ENCODE assay signal across 8 mouse cellular contexts in genomic region chr4:141020220-141020619, GRCm38 (mm10). TPM values are rescaled to one million over a fixed set of nuclear protein-coding genes. Genes with fewer than 3 reads are reported as not detected.
DNase-seq lines count a peak whose midpoint lies in the region; ATAC-seq and TF ChIP-seq lines count a peak whose summit lies in the region.

No protein-coding gene starts in this region.

- no peak overlapping the region for H3K9ac ChIP-seq in midbrain, postnatal 0 days (replicated peaks; ENCODE audit: low read length, poor library complexity, severe bottlenecking)
- peak overlapping the region; percentile 47; the same call in 1 of the 2 replicates for H3K9ac ChIP-seq in limb, embryonic 14.5 days (ENCODE audit: low read depth, low read length, severe bottlenecking)

- no peak overlapping the region for H3K4me2 ChIP-seq in midbrain, postnatal 0 days (ENCODE audit: low read depth, low read length, poor library complexity, severe bottlenecking)
- peak overlapping the region; percentile 37; the same call in 1 of the 2 replicates for H3K4me2 ChIP-seq in limb, embryonic 14.5 days (replicated peaks; ENCODE audit: low read depth, low read length, severe bottlenecking)

- DNase-seq in cerebellum, adult 9-11 months = peak; percentile 32
- no peak for DNase-seq in cerebellum, postnatal 14 days
- no peak for DNase-seq in midbrain, embryonic 10.5 days (ENCODE audit: low spot score)
- DNase-seq in midbrain, postnatal 0 days (ENCODE audit: low spot score) = no peak
- DNase-seq in limb, embryonic 14.5 days (ENCODE audit: low spot score) = no peak
- DNase-seq in layer of hippocampus, adult 9-11 months = no peak
- no peak for DNase-seq in spleen, adult 18-20 months
- no peak for DNase-seq in left cerebral cortex, postnatal 14 days (ENCODE audit: low spot score in 2 of 2)

- H3K4me1 ChIP-seq in midbrain, embryonic 10.5 days = peaks cover 38% of the 10 kb centered on the region
- H3K4me1 ChIP-seq in midbrain, postnatal 0 days (ENCODE audit: insufficient read depth, low read length) = 0 out of 2 replicates have a peak, but pooled peaks cover 7% of the 10 kb centered on the region
- H3K4me1 ChIP-seq in limb, embryonic 14.5 days (ENCODE audit: control insufficient read depth, insufficient read depth, low read length) = peaks cover 25% of the 10 kb centered on the region

- no peak for TF ChIP-seq CTCF in midbrain, postnatal 0 days (IDR thresholded peaks at IDR 0.05)

- intact Hi-C loops in left cerebral cortex, postnatal 14 days (cut with DNase I) = no loop called here

- H3K9me3 ChIP-seq in midbrain, embryonic 10.5 days (replicated peaks) = no peaks in the 10 kb centered on the region
- no peaks in the 10 kb centered on the region for H3K9me3 ChIP-seq in midbrain, postnatal 0 days (ENCODE audit: low read length)
- no peaks in the 10 kb centered on the region for H3K9me3 ChIP-seq in limb, embryonic 14.5 days (ENCODE audit: control insufficient read depth, low read length)

- H3K4me3 ChIP-seq in midbrain, embryonic 10.5 days = no peak overlapping the region
- H3K4me3 ChIP-seq in midbrain, postnatal 0 days (ENCODE audit: low read depth, low read length) = no peak overlapping the region
- H3K4me3 ChIP-seq in limb, embryonic 14.5 days (replicated peaks; ENCODE audit: low read length) = no peak overlapping the region

- H3K27me3 ChIP-seq in midbrain, embryonic 10.5 days (ENCODE audit: low read depth, poor library complexity, severe bottlenecking) = no peaks in the 10 kb centered on the region
- no peaks in the 10 kb centered on the region for H3K27me3 ChIP-seq in midbrain, postnatal 0 days (ENCODE audit: insufficient read depth, low read length)
- H3K27me3 ChIP-seq in limb, embryonic 14.5 days (ENCODE audit: control insufficient read depth, insufficient read depth, low read length) = no peaks in the 10 kb centered on the region

- peaks cover 97% of the 10 kb centered on the region for H3K36me3 ChIP-seq in midbrain, embryonic 10.5 days
- H3K36me3 ChIP-seq in midbrain, postnatal 0 days (ENCODE audit: insufficient read depth, low read length) = peaks cover 16% of the 10 kb centered on the region
- peaks cover 26% of the 10 kb centered on the region for H3K36me3 ChIP-seq in limb, embryonic 14.5 days (ENCODE audit: control insufficient read depth, insufficient read depth, low read length)

- WGBS in midbrain, embryonic 10.5 days = 85% methylated on average over 17 of the region's 17 CpGs
- WGBS in midbrain, postnatal 0 days = 90% methylated on average over 17 of the region's 17 CpGs
- WGBS in limb, embryonic 14.5 days = 65% methylated on average over 14 of the region's 17 CpGs

- no peak for TF ChIP-seq POLR2A in limb, embryonic 14.5 days (IDR thresholded peaks at IDR 0.05; ENCODE audit: borderline replicate concordance, extremely low read depth, insufficient read depth, insufficient read length)

- ATAC-seq in midbrain, postnatal 0 days (ENCODE audit: low FRiP score) = no peak
- no peak for ATAC-seq in limb, embryonic 14.5 days (ENCODE audit: low FRiP score, low read depth)

- peak overlapping the region; percentile 89 for H3K27ac ChIP-seq in midbrain, embryonic 10.5 days (replicated peaks)
- H3K27ac ChIP-seq in midbrain, postnatal 0 days (ENCODE audit: low read depth, low read length) = no peak overlapping the region
- peak overlapping the region; percentile 95 for H3K27ac ChIP-seq in limb, embryonic 14.5 days (replicated peaks; ENCODE audit: low read depth, low read length)

RNA-seq across cellular contexts. Expression of gene Mfap2, which starts 10.0 kb away (rescaled TPM):
- polyA plus RNA-seq in midbrain, embryonic 10.5 days (2016; fragmentation: Nextera tagmentation; extraction: Ambion mirVana) = 260 and 321 TPM in 2 replicates
- total RNA-seq in midbrain, postnatal 0 days (2014; rRNA removed) = 19.5 and 32.4 TPM in 2 replicates
- 103 and 104 TPM in 2 replicates for polyA plus RNA-seq in midbrain, postnatal 0 days (2015; fragmentation: Nextera tagmentation; extraction: Ambion mirVana)
- polyA plus RNA-seq in limb, embryonic 14.5 days (2012; rRNA removed) = 708 and 919 TPM in 2 replicates
- 1,017 and 1,089 TPM in 2 replicates for polyA plus RNA-seq in limb, embryonic 14.5 days (2014; fragmentation: Nextera tagmentation; extraction: Ambion mirVana)
- 10 to 100 TPM in 1 of 2 experiments, 1 to 10 TPM in 1; 9.5 to 10.5 TPM for total RNA-seq in left cerebral cortex, postnatal 14 days (2021)

RNA-seq across cellular contexts. Expression of gene Atp13a2, which starts 33.5 kb away (rescaled TPM):
- polyA plus RNA-seq in midbrain, embryonic 10.5 days (2016; fragmentation: Nextera tagmentation; extraction: Ambion mirVana) = 42.5 and 56.5 TPM in 2 replicates
- 379 and 419 TPM in 2 replicates for total RNA-seq in midbrain, postnatal 0 days (2014; rRNA removed)
- polyA plus RNA-seq in midbrain, postnatal 0 days (2015; fragmentation: Nextera tagmentation; extraction: Ambion mirVana) = 182 and 201 TPM in 2 replicates
- 74.6 and 112 TPM in 2 replicates for polyA plus RNA-seq in limb, embryonic 14.5 days (2012; rRNA removed)
- polyA plus RNA-seq in limb, embryonic 14.5 days (2014; fragmentation: Nextera tagmentation; extraction: Ambion mirVana) = 43.7 and 45.0 TPM in 2 replicates
- 100 to 1,000 TPM; 218 TPM for total RNA-seq in left cerebral cortex, postnatal 14 days (2021)

RNA-seq across cellular contexts. Expression of gene Crocc, which starts 40.1 kb away (rescaled TPM):
- 10.8 and 11.0 TPM in 2 replicates for polyA plus RNA-seq in midbrain, embryonic 10.5 days (2016; fragmentation: Nextera tagmentation; extraction: Ambion mirVana)
- 22.0 and 33.2 TPM in 2 replicates for total RNA-seq in midbrain, postnatal 0 days (2014; rRNA removed)
- polyA plus RNA-seq in midbrain, postnatal 0 days (2015; fragmentation: Nextera tagmentation; extraction: Ambion mirVana) = 3.2 and 4.2 TPM in 2 replicates
- 25.9 and 27.8 TPM in 2 replicates for polyA plus RNA-seq in limb, embryonic 14.5 days (2012; rRNA removed)
- 5.4 and 7.3 TPM in 2 replicates for polyA plus RNA-seq in limb, embryonic 14.5 days (2014; fragmentation: Nextera tagmentation; extraction: Ambion mirVana)
- 10 to 100 TPM; 51.0 to 52.7 TPM for total RNA-seq in left cerebral cortex, postnatal 14 days (2021)

RNA-seq across cellular contexts. Expression of gene Necap2, which starts 57.9 kb away (rescaled TPM):
- polyA plus RNA-seq in midbrain, embryonic 10.5 days (2016; fragmentation: Nextera tagmentation; extraction: Ambion mirVana) = 54.8 TPM in 2 replicates
- 51.4 and 54.5 TPM in 2 replicates for total RNA-seq in midbrain, postnatal 0 days (2014; rRNA removed)
- polyA plus RNA-seq in midbrain, postnatal 0 days (2015; fragmentation: Nextera tagmentation; extraction: Ambion mirVana) = 42.2 and 51.1 TPM in 2 replicates
- 79.1 and 91.0 TPM in 2 replicates for polyA plus RNA-seq in limb, embryonic 14.5 days (2012; rRNA removed)
- 83.2 and 90.5 TPM in 2 replicates for polyA plus RNA-seq in limb, embryonic 14.5 days (2014; fragmentation: Nextera tagmentation; extraction: Ambion mirVana)
- 10 to 100 TPM; 45.4 to 50.2 TPM for total RNA-seq in left cerebral cortex, postnatal 14 days (2021)

RNA-seq across cellular contexts. Expression of gene Sdhb, which starts 59.2 kb away (rescaled TPM):
- 429 and 455 TPM in 2 replicates for polyA plus RNA-seq in midbrain, embryonic 10.5 days (2016; fragmentation: Nextera tagmentation; extraction: Ambion mirVana)
- total RNA-seq in midbrain, postnatal 0 days (2014; rRNA removed) = 194 and 243 TPM in 2 replicates
- polyA plus RNA-seq in midbrain, postnatal 0 days (2015; fragmentation: Nextera tagmentation; extraction: Ambion mirVana) = 529 and 575 TPM in 2 replicates
- 156 and 175 TPM in 2 replicates for polyA plus RNA-seq in limb, embryonic 14.5 days (2012; rRNA removed)
- 380 and 381 TPM in 2 replicates for polyA plus RNA-seq in limb, embryonic 14.5 days (2014; fragmentation: Nextera tagmentation; extraction: Ambion mirVana)
- 100 to 1,000 TPM; 196 to 202 TPM for total RNA-seq in left cerebral cortex, postnatal 14 days (2021)
